Mouse (Mus musculus) ES-E14 (cell line): ENCODE results near the gene Wdfy2.

Source experiments
- CHD2 ChIP-seq: IDR thresholded peaks from 2 replicates; pipeline ENCODE4 v1.6.1; 2014; ENCODE audit warnings: mild to moderate bottlenecking, low read depth, low read length, inconsistent platforms
- HCFC1 ChIP-seq: IDR thresholded peaks from 2 replicates; pipeline ENCODE4 v1.6.1; 2012; ENCODE audit warnings: low read length, inconsistent platforms, borderline replicate concordance; ENCODE audit not compliant: insufficient read depth
- MAFK ChIP-seq: IDR thresholded peaks from 2 replicates; pipeline ENCODE4 v1.6.1; 2014; ENCODE audit warnings: mild to moderate bottlenecking, low read depth, low read length, inconsistent platforms; ENCODE audit not compliant: insufficient read depth
- ZNF384 ChIP-seq: IDR thresholded peaks from 2 replicates; pipeline ENCODE4 v1.6.1; 2012; ENCODE audit warnings: low read depth, low read length, inconsistent platforms

- TF ChIP-seq MAFK (no peak), HCFC1 (no peak), ZNF384 (no peak), CHD2 (no peak)
Observed at GRCm38 (mm10) chr14:62871932-62872331, 34.5 kb downstream of the Wdfy2 start.
